Mouse (Mus musculus) forebrain, embryonic 15.5 days (tissue): Measurements from ENCODE around the gene Arrb2. TPM values are rescaled to one million over a fixed set of nuclear protein-coding genes. Genes with fewer than 3 reads are reported as not detected.
"Not testable (repeated sequence)": the region's sequence is repeated elsewhere in the genome, so short reads cannot be mapped to it uniquely, and the experiment has no call there.

Source experiments
- ATAC-seq: fragments of 200-750 bp; cut with Nextera tagmentation; replicated peaks from 2 replicates; pipeline ENCODE4 v1.8.0; 2017; ENCODE audit warnings: mild to moderate bottlenecking, moderate TSS enrichment, moderate library complexity
- H3K27ac ChIP-seq: fragments of 300-500 bp; sonication (generic); replicated peaks from 2 replicates; pipeline ENCODE4 v1.5.1; 2015; ENCODE audit warnings: mild to moderate bottlenecking, inconsistent platforms
- H3K27me3 ChIP-seq: fragments of 300-500 bp; sonication (generic); 2 replicates; pipeline ENCODE4 v1.6.1; 2015; ENCODE audit warnings: inconsistent platforms
- H3K36me3 ChIP-seq: fragments of 300-500 bp; sonication (generic); 2 replicates; pipeline ENCODE4 v1.6.1; 2015; ENCODE audit warnings: mild to moderate bottlenecking, inconsistent platforms
- H3K4me1 ChIP-seq: fragments of 300-500 bp; sonication (generic); 2 replicates; pipeline ENCODE4 v1.6.1; 2015; ENCODE audit warnings: inconsistent platforms
- H3K4me2 ChIP-seq: fragments of 300-500 bp; sonication (generic); replicated peaks from 2 replicates; pipeline ENCODE4 v1.6.1; 2015; ENCODE audit warnings: mild to moderate bottlenecking, inconsistent platforms
- H3K4me3 ChIP-seq: fragments of 300-500 bp; sonication (generic); 2 replicates; pipeline ENCODE4 v1.5.1; 2015; ENCODE audit warnings: mild to moderate bottlenecking, inconsistent platforms
- H3K9ac ChIP-seq: fragments of 300-500 bp; sonication (generic); replicated peaks from 2 replicates; pipeline ENCODE4 v1.6.1; 2015; ENCODE audit warnings: mild to moderate bottlenecking, inconsistent platforms
- H3K9me3 ChIP-seq: fragments of 300-500 bp; sonication (generic); 2 replicates; pipeline ENCODE4 v1.6.1; 2016; ENCODE audit warnings: inconsistent platforms
- WGBS: fragments of 180-500 bp; shearing (Covaris S2); methylation state at CpG from one replicate; pipeline ENCODE4 v1.1.7; 2015; ENCODE audit warnings: mixed read lengths; 5-methylcytosine and 5-hydroxymethylcytosine counted together
- microRNA-seq: library from miRNA; unstranded; fragments of <30 nt; microRNA quantifications from one replicate; pipeline ENCODE4, GENCODE M21; 2016
- polyA plus RNA-seq: library from polyadenylated mRNA; unstranded; fragments of >200 nt; fragmentation: Nextera tagmentation; extraction: Ambion mirVana; gene quantifications from 2 replicates; pipeline ENCODE4 v1.2.1, GENCODE M21; 2015

The Arrb2 gene
- polyA plus RNA-seq, 1 experiment from 2014 or later = 38.1 TPM

DNA sequence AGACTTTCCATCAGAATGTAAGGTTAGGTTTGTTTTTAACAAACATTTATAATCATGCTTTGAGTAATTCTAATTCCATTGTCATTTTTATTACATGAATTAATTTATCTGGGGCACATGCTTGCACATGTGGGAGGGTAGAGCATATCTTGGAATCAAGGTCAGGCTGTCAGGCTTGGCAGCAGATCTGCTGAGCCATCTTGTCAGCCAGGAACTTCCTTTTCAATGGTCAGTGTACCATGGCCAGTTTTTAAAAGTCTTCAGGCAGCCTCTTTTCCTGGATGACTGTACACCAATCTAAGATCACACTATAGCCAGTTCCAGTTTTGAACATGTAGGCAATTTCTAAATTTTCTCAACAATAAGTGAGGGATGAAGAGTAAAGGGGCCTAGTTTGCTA is 40.3 kb downstream of the Arrb2 start:
- Histone ChIP-seq H3K9me3 (no peaks in the 10 kb centered on the region), H3K9ac (no peak overlapping the region), H3K27me3 (no peaks in the 10 kb centered on the region), H3K4me3 (no peak overlapping the region), H3K27ac (no peak overlapping the region), H3K4me2 (no peak overlapping the region), H3K4me1 (no peaks in the 10 kb centered on the region), H3K36me3 (no peaks in the 10 kb centered on the region)
- ATAC-seq = no peak

DNA sequence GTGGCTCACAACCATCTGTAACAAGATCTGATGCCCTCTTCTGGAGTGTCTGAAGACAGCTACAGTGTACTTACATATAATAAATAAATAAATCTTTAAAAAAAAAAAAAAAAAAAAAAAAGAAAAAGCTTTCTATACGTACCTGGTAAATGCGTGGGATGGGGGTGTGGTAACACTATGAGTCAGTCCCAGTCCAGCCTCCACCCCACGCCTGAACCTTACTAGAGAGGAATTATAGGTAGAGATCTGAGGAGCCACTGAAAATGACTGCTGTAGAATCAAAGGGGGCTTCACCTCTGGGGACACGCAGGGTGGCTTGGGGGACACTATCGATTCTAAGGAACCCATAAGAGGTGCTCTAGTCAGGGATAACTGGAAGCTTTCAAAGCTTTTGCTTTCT is 40.9 kb downstream of the Arrb2 start:
- H3K4me1 ChIP-seq, H3K9ac ChIP-seq, H3K4me3 ChIP-seq, H3K4me2 ChIP-seq, H3K9me3 ChIP-seq, H3K36me3 ChIP-seq, ATAC-seq, H3K27ac ChIP-seq, H3K27me3 ChIP-seq: not testable (repeated sequence)
- WGBS = 93% methylated on average over 5 of the region's 5 CpGs

DNA sequence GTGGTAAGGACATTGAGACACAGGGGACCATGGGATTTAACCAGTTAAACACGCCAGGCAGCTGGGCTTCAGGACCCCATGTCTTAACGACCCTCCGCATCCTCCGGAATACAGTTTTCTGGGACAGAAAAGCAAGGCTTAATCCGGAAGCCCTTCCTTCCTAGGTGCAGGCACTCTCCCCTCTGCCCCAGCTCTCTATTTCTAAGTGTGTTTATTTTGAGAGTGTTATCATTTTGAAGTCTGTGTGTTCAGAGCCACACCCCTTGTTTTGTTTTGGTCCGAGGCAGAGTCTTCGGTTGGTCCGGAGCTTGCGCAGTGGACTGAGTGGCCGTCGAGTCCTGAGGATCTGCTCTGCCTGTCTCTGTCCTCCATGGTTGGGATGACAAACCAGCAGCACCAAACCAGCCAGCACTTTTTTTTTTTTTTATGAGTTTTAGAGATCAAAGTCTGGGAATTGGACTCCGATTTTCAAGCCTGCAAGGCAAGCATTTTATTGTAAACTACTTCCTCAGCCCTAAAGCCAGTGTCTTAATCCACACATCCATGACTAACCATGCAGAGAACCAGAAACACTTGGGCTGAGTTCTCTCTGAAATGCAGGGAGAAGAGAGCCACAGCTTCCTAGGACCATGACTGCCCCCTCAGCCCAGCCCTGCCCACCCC is 42.6 kb downstream of the Arrb2 start:
- H3K27ac ChIP-seq = no peak overlapping the region
- ATAC-seq = no peak
- H3K36me3 ChIP-seq = no peaks in the 10 kb centered on the region
- H3K4me2 ChIP-seq = no peak overlapping the region
- H3K4me1 ChIP-seq = no peaks in the 10 kb centered on the region
- no peaks in the 10 kb centered on the region for H3K9me3 ChIP-seq
- no peak overlapping the region for H3K9ac ChIP-seq
- H3K27me3 ChIP-seq = no peaks in the 10 kb centered on the region
- 77% methylated on average over 12 of the region's 12 CpGs for WGBS
- no peak overlapping the region for H3K4me3 ChIP-seq

DNA sequence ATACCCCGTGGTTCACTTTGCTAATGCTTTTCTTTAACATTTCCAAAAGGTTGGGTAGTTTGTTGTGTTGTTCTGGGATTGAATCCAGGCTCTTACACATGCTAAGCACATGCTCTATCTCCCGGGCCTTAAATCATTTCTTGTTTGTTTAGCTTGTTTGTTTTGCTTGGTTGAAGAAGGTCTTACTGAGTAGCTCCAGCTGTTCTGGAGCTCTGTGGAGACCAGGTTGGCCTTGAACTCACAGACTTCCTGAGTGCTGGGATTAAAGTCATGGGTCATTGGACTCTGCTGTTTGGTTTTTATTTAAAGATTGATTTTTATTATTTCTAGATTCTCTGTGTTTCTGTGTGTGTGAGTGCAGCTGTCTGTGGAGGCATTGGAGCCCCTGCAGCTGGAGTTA is 53.1 kb downstream of the Arrb2 start:
- Histone ChIP-seq H3K27ac (no peak overlapping the region), H3K4me3 (no peak overlapping the region), H3K36me3 (no peaks in the 10 kb centered on the region), H3K27me3 (no peaks in the 10 kb centered on the region), H3K9ac (no peak overlapping the region), H3K4me2 (no peak overlapping the region), H3K4me1 (no peaks in the 10 kb centered on the region), H3K9me3 (no peaks in the 10 kb centered on the region)
- WGBS = 56% methylated on average over 2 of the region's 2 CpGs
- ATAC-seq = no peak

DNA sequence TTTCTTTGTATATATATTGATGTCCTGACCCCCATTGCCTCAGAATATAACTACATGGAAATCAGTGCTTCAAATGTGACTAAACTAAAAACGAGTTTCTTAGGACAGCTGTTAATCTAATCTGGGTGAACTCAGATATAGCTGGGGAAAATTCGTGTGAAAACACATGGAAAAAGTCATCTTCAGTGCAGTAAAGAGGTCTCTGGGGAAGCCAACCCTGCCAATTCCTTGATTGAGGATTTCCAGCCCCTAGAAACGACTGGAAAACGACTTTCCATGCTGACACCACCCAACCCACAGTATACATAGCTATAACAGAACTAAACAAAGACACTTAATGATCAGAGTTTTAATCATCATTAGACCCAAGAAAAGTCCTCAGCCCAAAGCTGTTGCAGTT is 55.4 kb downstream of the Arrb2 start:
- ATAC-seq = no peak
- no peaks in the 10 kb centered on the region for H3K36me3 ChIP-seq
- no peak overlapping the region for H3K4me2 ChIP-seq
- no peak overlapping the region for H3K27ac ChIP-seq
- no peaks in the 10 kb centered on the region for H3K4me1 ChIP-seq
- H3K9ac ChIP-seq = no peak overlapping the region
- H3K9me3 ChIP-seq = no peaks in the 10 kb centered on the region
- H3K4me3 ChIP-seq = no peak overlapping the region
- no peaks in the 10 kb centered on the region for H3K27me3 ChIP-seq
- WGBS = 49% methylated on average over 4 of the region's 4 CpGs

DNA sequence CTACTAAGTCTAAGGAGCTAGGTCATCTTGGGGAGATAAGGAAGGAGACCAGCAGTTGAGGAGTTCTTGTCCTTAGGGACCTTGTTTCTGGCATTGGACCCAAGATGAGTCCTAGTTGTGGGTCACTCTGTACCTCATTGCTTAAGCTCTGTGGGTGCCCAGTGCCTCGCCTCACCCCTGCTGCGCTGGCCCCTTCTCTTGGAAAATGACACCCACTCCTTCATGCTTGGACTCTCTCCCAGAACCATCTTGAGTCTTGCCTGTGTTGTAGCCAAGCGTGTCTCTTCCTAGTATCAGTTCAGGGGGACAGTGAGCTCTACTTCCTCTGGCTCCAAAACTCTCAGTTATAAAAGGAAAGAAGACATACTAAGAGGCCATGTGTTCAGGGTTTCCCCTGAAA is 56.7 kb downstream of the Arrb2 start:
- ATAC-seq = no peak
- Histone ChIP-seq H3K27ac (no peak overlapping the region), H3K9ac (no peak overlapping the region), H3K9me3 (no peaks in the 10 kb centered on the region), H3K4me1 (no peaks in the 10 kb centered on the region), H3K4me3 (no peak overlapping the region), H3K27me3 (no peaks in the 10 kb centered on the region), H3K4me2 (no peak overlapping the region), H3K36me3 (no peaks in the 10 kb centered on the region)
- WGBS = 85% methylated on average over 3 of the region's 3 CpGs

DNA sequence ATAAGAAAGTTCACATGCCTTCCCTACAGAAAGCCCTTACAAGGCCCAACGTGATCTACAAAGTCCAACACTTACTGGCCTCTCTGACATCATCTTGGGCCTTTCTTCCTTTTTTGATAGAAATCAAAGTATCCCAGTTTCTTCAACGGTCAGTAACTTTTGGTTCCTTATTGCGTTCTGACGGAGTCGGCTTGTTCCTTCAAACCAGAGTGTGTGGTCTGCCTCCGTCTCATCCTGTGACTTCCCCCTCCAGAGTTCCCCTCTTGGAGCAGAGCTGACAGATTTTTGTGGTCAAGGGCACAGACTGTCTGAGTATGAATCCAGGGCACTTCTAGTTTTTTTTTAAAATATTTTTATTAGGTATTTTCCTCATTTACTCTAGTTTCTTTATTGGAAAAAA is 57.2 kb downstream of the Arrb2 start:
- Histone ChIP-seq H3K27ac (no peak overlapping the region), H3K36me3 (no peaks in the 10 kb centered on the region), H3K4me2 (no peak overlapping the region), H3K4me3 (no peak overlapping the region), H3K9ac (no peak overlapping the region), H3K27me3 (no peaks in the 10 kb centered on the region), H3K4me1 (no peaks in the 10 kb centered on the region), H3K9me3 (no peaks in the 10 kb centered on the region)
- ATAC-seq = no peak
- WGBS = 88% methylated on average over 6 of the region's 6 CpGs

Small RNA genes lying within 50 kb of the gene (microRNA-seq; reads per million reads assigned to microRNA genes)
- gene Mir7115 = not detected

Other genes with a start within 250 kb of the Arrb2 start
- gene Slc16a11, start 219.9 kb upstream of the Arrb2 start, polyA plus RNA-seq = 3.2 and 3.6 TPM in 2 replicates
- gene Slc16a13, start 211.6 kb upstream of the Arrb2 start, polyA plus RNA-seq = 14.9 and 17.7 TPM in 2 replicates
- gene Bcl6b, start 202.8 kb upstream of the Arrb2 start, polyA plus RNA-seq = 5.7 and 6.1 TPM in 2 replicates
- gene 0610010K14Rik, start 194.7 kb upstream of the Arrb2 start, polyA plus RNA-seq = 191 and 199 TPM in 2 replicates
- 12.9 and 13.0 TPM in 2 replicates for gene Gm21988, start 192.8 kb upstream of the Arrb2 start, polyA plus RNA-seq
- 271 and 278 TPM in 2 replicates for gene Rnasek, start 192.8 kb upstream of the Arrb2 start, polyA plus RNA-seq
- gene Alox12, start 177.3 kb upstream of the Arrb2 start, polyA plus RNA-seq = 0.66 and 0.79 TPM in 2 replicates
- gene Alox12e, start 110.0 kb upstream of the Arrb2 start, polyA plus RNA-seq = not detected in 2 replicates
- not detected in 2 replicates for gene Alox15, start 80.6 kb upstream of the Arrb2 start, polyA plus RNA-seq
- gene Pelp1, start 22.6 kb upstream of the Arrb2 start, polyA plus RNA-seq = 33.4 and 37.2 TPM in 2 replicates
- 40.2 and 45.0 TPM in 2 replicates for gene Med11, start 19.3 kb downstream of the Arrb2 start, polyA plus RNA-seq
- gene Zmynd15, start 26.8 kb downstream of the Arrb2 start, polyA plus RNA-seq = 0.52 and 0.56 TPM in 2 replicates
- gene Cxcl16, start 27.3 kb downstream of the Arrb2 start, polyA plus RNA-seq = 1.4 and 1.9 TPM in 2 replicates
- gene Tm4sf5, start 72.6 kb downstream of the Arrb2 start, polyA plus RNA-seq = 1.0 and 2.0 TPM in 2 replicates
- 0.29 and 0.36 TPM in 2 replicates for gene Vmo1, start 82.0 kb downstream of the Arrb2 start, polyA plus RNA-seq
- 0.14 TPM in 1 of 2 replicates, not detected in the other for gene Gltpd2, start 86.6 kb downstream of the Arrb2 start, polyA plus RNA-seq
- gene Psmb6, start 92.7 kb downstream of the Arrb2 start, polyA plus RNA-seq = 750 and 789 TPM in 2 replicates
- not detected in 2 replicates for gene Gm40193, start 100.3 kb downstream of the Arrb2 start, polyA plus RNA-seq
- 7.0 and 8.2 TPM in 2 replicates for gene Pld2, start 107.4 kb downstream of the Arrb2 start, polyA plus RNA-seq
- gene Mink1, start 130.2 kb downstream of the Arrb2 start, polyA plus RNA-seq = 14.3 and 15.6 TPM in 2 replicates
- gene 4930544D05Rik, start 183.2 kb downstream of the Arrb2 start, polyA plus RNA-seq = not detected in 2 replicates
- gene Chrne, start 186.6 kb downstream of the Arrb2 start, polyA plus RNA-seq = 0.34 TPM in 1 of 2 replicates, not detected in the other
- gene Gp1ba, start 206.5 kb downstream of the Arrb2 start, polyA plus RNA-seq = 0.08 and 0.24 TPM in 2 replicates
- 126 and 130 TPM in 2 replicates for gene Rnf167, start 214.6 kb downstream of the Arrb2 start, polyA plus RNA-seq
- 167 and 168 TPM in 2 replicates for gene Slc25a11, start 214.8 kb downstream of the Arrb2 start, polyA plus RNA-seq
- gene Pfn1, start 222.0 kb downstream of the Arrb2 start, polyA plus RNA-seq = 683 and 724 TPM in 2 replicates
- gene Eno3, start 224.6 kb downstream of the Arrb2 start, polyA plus RNA-seq = 6.3 and 8.4 TPM in 2 replicates
- 148 and 153 TPM in 2 replicates for gene Spag7, start 236.8 kb downstream of the Arrb2 start, polyA plus RNA-seq